Mouse (Mus musculus) limb, embryonic 14.5 days (tissue): ENCODE results near the gene Cyp26b1. TPM values are rescaled to one million over a fixed set of nuclear protein-coding genes. Genes with fewer than 3 reads are reported as not detected.

Experiments
- ATAC-seq: fragments of 200-750 bp; cut with Nextera tagmentation; 2 replicates; pipeline ENCODE4 v1.8.0; 2017; ENCODE audit warnings: low read depth, moderate number of reproducible peaks, moderate TSS enrichment; ENCODE audit not compliant: low FRiP score
- DNase-seq: peaks from one replicate; pipeline ENCODE4 v3.0.0-alpha.2; 2015; ENCODE audit warnings: low spot score
- H3K27ac ChIP-seq: fragments of 300-500 bp; sonication (generic); replicated peaks from 2 replicates; pipeline ENCODE4 v1.5.1; 2014; ENCODE audit warnings: low read depth, mild to moderate bottlenecking, low read length, moderate library complexity, mixed read lengths
- H3K27me3 ChIP-seq: fragments of 300-500 bp; sonication (generic); 2 replicates; pipeline ENCODE4 v1.6.1; 2014; ENCODE audit warnings: low read length, mixed read lengths; ENCODE audit not compliant: control insufficient read depth, insufficient read depth
- H3K36me3 ChIP-seq: fragments of 300-500 bp; sonication (generic); 2 replicates; pipeline ENCODE4 v1.6.1; 2014; ENCODE audit warnings: mild to moderate bottlenecking, low read length, moderate library complexity, mixed read lengths; ENCODE audit not compliant: control insufficient read depth, insufficient read depth
- H3K4me1 ChIP-seq: fragments of 300-500 bp; sonication (generic); 2 replicates; pipeline ENCODE4 v1.6.1; 2014; ENCODE audit warnings: antibody characterized with exemption, low read length, mixed read lengths; ENCODE audit not compliant: control insufficient read depth, insufficient read depth
- H3K4me2 ChIP-seq: fragments of 300-500 bp; sonication (generic); replicated peaks from 2 replicates; pipeline ENCODE4 v1.6.1; 2014; ENCODE audit warnings: low read depth, mild to moderate bottlenecking, low read length, moderate library complexity; ENCODE audit not compliant: severe bottlenecking
- H3K4me3 ChIP-seq: fragments of 300-500 bp; sonication (generic); replicated peaks from 2 replicates; pipeline ENCODE4 v1.5.1; 2014; ENCODE audit warnings: low read length
- H3K9ac ChIP-seq: fragments of 300-500 bp; sonication (generic); 2 replicates; pipeline ENCODE4 v1.6.1; 2014; ENCODE audit warnings: mild to moderate bottlenecking, low read depth, low read length, moderate library complexity; ENCODE audit not compliant: severe bottlenecking
- H3K9me3 ChIP-seq: fragments of 300-500 bp; sonication (generic); 2 replicates; pipeline ENCODE4 v1.6.1; 2016; ENCODE audit warnings: low read length; ENCODE audit not compliant: control insufficient read depth
- POLR2A ChIP-seq: fragments of 200-500 bp; IDR thresholded peaks from 2 replicates; pipeline ENCODE4 v1.8.0; 2012; ENCODE audit warnings: inconsistent platforms, mild to moderate bottlenecking, moderate library complexity, borderline replicate concordance; ENCODE audit not compliant: insufficient read depth, insufficient read length; ENCODE audit errors: extremely low read depth
- WGBS: fragments of 180-500 bp; shearing (Covaris S2); extraction: QIAGEN DNeasy Blood & Tissue Kit; methylation state at CpG from one replicate; pipeline ENCODE4 v1.1.7; 2014; 5-methylcytosine and 5-hydroxymethylcytosine counted together
- polyA plus RNA-seq, 2 experiments: library from polyadenylated mRNA; depleted of rRNA in 1 of 2; stranded (reverse) in 1 of 2; unstranded in 1 of 2; fragments of >200 nt; fragmentation: Nextera tagmentation in 1 of 2; extraction: Ambion mirVana in 1 of 2; gene quantifications; 2 replicates each; pipeline versions ENCODE4 v1.2.1 to v1.2.3; 2012 to 2014

Cyp26b1 gene
- polyA plus RNA-seq, 2 experiments, result 10.0 to 20.1 TPM

GRCm38 (mm10) chr6:84590961-84591745, 2.6 kb downstream of the Cyp26b1 start:
- Histone ChIP-seq H3K27me3 (peaks cover 11% of the 10 kb centered on the region; the same call in 1 of the 2 replicates), H3K4me2 (no peak overlapping the region), H3K36me3 (no peaks in the 10 kb centered on the region), H3K9ac (no peak overlapping the region), H3K4me1 (peaks cover 14% of the 10 kb centered on the region), H3K9me3 (no peaks in the 10 kb centered on the region), H3K27ac (no peak overlapping the region), H3K4me3 (no peak overlapping the region)
- 52% methylated on average over 6 of the region's 6 CpGs for WGBS
- no peak for ATAC-seq
- no peak for TF ChIP-seq POLR2A
- no peak for DNase-seq

DNA sequence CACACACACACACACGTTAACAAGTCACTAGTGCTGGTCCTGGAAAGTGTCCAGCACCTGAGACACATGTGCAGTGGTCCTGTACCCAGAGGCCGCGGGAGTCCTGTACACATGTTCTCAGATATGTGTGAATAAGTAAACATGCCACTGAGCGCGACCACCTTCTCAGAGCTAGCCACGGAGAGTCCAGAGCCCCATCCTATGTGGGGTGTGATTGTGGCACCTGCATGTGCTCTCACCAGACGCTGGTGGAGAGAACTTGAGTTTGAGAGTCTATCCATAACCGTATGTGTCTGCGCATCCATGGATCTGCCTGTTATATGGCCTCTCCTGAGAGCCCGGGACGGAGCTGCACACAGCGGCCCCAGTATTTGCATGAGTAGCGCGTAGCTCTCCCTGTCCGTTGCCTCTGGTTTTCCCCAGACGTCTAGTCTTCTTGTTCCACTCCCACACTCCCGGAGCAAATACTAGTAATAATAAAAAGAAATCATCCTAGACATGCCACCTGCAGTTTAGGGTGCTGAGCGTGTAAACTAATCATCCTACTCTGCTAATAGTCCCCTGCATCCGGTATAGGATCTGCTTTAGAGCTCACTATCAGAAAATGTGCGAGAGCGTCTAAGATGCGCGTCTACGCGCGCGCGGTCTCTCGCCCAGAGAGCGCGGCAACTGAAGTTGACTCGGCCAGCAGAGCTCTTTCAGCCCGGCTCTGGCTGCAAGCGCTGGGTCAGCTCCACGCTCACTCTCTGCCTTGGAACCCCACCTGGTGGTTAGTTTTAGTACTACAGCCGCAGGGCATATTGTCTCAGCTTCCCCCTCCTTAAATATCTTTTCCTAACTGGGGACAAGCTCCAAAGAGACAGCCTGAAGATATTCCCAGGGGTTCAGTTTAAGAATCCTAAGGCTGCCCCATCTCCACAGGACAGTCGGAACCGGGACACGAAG, 3.7 kb downstream of the Cyp26b1 start:
- H3K4me1 ChIP-seq, result peaks cover 17% of the 10 kb centered on the region
- no peak overlapping the region for H3K27ac ChIP-seq
- H3K27me3 ChIP-seq, result peaks cover 11% of the 10 kb centered on the region; the same call in 1 of the 2 replicates

DNA sequence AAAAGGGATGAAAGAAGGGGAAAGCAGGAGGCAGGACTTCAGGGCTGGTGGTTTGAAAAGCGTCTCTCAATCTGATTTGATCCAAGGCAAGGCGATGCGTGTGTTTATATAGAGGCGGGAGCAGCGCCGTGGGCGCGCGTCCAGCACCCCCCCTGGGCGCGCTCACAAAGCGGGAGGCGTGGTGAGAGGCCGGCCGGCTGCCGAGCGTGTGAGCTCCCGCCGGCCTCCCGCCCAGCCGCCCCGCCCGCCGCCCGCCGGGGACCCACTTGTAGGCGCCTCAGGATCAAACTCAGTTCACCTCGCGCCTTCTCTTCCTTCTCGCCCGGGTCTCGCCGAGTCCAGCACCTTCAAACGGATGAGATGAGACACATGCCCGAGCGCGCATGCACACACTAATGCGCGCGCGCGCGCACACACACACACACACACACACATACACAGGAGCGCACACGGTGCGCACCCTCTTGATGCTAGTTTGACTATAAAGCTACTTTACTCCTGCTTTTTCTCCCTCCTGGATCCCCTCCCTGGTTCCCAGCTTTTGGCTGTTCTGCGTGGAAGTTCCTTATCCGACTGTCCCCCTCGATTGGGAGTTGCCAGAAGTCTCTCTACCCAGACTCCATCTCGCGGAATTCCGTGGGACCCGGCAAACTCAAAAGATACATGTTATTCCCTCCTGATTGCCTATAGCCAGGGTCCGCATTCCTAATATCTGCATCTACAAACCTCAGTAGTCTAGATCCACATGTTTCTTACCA, 4.6 kb downstream of the Cyp26b1 start:
- peaks cover 11% of the 10 kb centered on the region; the same call in 1 of the 2 replicates for H3K27me3 ChIP-seq
- TF ChIP-seq POLR2A, result peak; percentile 93; the same call in 1 of the 2 replicates
- peak; percentile 66 for DNase-seq
- peak overlapping the region; percentile 58 for H3K4me3 ChIP-seq
- H3K36me3 ChIP-seq, result no peaks in the 10 kb centered on the region
- 2% methylated on average over 32 of the region's 54 CpGs for WGBS
- peak overlapping the region; percentile 87 for H3K4me2 ChIP-seq
- peak; percentile 41; the same call in 1 of the 2 replicates for ATAC-seq
- peak overlapping the region; percentile 84 for H3K27ac ChIP-seq
- peaks cover 24% of the 10 kb centered on the region for H3K4me1 ChIP-seq
- peak overlapping the region; percentile 64 for H3K9ac ChIP-seq
- H3K9me3 ChIP-seq, result no peaks in the 10 kb centered on the region

More for the DNA sequence above, 3.7 kb downstream of the Cyp26b1 start:
- no peaks in the 10 kb centered on the region for H3K36me3 ChIP-seq
- peak overlapping the region; percentile 58 for H3K4me3 ChIP-seq
- no peak for TF ChIP-seq POLR2A
- H3K4me2 ChIP-seq, result peak overlapping the region; percentile 87
- DNase-seq, result peak; percentile 85
- H3K9ac ChIP-seq, result no peak overlapping the region
- peak; percentile 58 for ATAC-seq
- WGBS, result 2% methylated on average over 36 of the region's 39 CpGs
- no peaks in the 10 kb centered on the region for H3K9me3 ChIP-seq

DNA sequence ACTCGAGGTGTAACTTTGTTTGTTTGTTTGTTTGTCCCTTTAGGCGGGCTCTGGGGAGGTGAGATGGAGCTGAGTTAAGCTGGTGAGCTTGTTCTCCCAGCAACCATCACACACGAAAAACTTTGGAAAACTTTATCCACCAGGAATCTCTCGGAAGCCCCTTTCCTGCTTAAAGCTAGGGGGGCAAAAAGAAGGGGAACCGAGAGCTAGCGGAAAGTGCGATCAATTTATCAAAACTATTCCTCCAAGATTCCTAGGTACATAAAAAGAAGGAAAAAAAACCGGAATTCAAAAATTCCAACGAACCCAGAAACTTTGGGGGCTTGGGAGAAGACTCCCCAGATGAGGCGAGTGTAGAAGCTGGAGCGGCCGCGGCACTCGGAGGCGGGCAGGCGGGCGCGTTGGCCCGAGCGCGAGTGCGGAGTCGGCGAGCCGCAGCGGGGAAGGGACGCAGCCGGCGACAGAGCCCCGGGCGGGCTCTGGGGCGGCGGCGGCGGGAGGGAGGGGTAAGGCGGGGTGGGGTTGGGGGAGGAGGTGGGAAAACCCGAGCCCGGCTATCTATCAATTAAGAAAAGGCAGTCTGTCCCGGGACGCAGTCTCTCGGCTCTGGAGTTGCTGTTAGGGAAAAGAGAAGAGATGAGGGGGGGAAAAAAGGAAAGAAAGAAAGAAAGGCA, 5.3 kb downstream of the Cyp26b1 start:
- H3K9ac ChIP-seq, result peak overlapping the region; percentile 64
- no peaks in the 10 kb centered on the region for H3K9me3 ChIP-seq
- peak overlapping the region; percentile 87 for H3K4me2 ChIP-seq
- DNase-seq (no peak), ATAC-seq (no peak)
- H3K4me1 ChIP-seq, result peaks cover 30% of the 10 kb centered on the region
- no peak for TF ChIP-seq POLR2A
- no peaks in the 10 kb centered on the region for H3K36me3 ChIP-seq
- under 1% methylated on average over 41 of the region's 41 CpGs for WGBS
- peak overlapping the region; percentile 58 for H3K4me3 ChIP-seq
- peaks cover 17% of the 10 kb centered on the region; the same call in 1 of the 2 replicates for H3K27me3 ChIP-seq
- peak overlapping the region; percentile 84 for H3K27ac ChIP-seq
